Mouse (Mus musculus): ENCODE results near the gene Dll4. TPM values are rescaled to one million over a fixed set of nuclear protein-coding genes. Genes with fewer than 3 reads are reported as not detected.

Gene Dll4
- total RNA-seq, 2 experiments from 2014 or later = 3.0 to 5.2 TPM

- DNase-seq (ENCODE audit: extremely low spot score in 1 of 2, low spot score in 1 of 2) = no peak
Measured at GRCm38 (mm10) chr2:119332177-119332661, 6.6 kb downstream of the Dll4 start.

DNA sequence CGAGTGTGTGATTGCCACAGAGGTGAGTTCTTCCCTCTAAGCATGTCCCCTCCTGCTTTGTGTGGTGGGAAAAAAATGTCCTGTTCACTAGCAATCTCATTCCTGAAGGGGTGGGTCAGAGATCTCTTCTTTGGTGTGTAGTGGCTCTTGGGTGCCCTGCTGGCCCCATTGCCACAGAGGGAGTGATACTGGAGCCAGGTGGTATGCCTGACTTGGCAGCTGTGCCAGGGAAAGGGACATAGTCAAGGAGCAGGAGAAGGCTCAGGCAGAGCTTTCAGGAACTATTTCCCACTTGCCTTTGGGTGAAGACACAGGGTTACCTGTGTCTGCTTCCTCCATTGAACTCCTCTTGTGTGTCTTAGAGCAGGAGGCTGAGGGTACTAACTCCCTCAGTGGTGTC is 8.6 kb downstream of the Dll4 start:
- no peak for DNase-seq (ENCODE audit: extremely low spot score in 1 of 2, low spot score in 1 of 2)

DNA sequence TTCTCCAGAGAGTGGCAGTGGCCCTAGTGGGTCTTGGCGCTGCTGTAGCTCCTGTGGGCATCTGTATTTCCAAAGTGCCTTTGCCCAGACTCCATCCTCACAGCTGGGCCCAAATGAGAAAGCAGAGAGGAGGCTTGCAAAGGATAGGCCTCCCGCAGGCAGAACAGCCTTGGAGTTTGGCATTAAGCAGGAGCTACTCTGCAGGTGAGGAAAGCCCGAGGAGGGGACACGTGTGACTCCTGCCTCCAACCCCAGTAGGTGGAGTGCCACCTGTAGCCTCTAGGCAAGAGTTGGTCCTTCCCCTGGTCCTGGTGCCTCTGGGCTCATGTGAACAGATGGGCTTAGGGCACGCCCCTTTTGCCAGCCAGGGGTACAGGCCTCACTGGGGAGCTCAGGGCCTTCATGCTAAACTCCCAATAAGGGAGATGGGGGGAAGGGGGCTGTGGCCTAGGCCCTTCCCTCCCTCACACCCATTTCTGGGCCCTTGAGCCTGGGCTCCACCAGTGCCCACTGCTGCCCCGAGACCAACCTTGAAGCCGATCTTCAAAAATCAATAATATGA is 9.5 kb downstream of the Dll4 start:
- DNase-seq (ENCODE audit: extremely low spot score in 1 of 2, low spot score in 1 of 2) = no peak

DNA sequence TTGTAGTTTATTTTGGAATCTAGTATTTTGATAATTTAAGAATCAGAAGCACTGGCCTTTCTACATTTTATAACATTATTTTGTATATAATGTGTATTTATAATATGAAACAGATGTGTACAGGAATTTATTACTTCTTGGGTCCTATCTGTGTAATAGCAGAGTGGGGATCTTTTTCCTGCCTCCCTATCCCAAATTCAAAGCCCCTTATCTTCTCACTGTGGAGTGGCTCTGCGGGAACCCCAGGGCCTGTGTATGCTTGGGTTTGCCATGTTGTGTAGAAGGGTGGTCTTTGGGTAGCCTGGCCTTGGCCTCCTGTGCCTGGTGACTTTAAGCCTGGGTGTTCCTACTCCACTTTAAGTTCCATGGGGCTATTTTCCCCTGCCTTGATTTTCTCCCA is 10.0 kb downstream of the Dll4 start:
- no peak for DNase-seq (ENCODE audit: extremely low spot score in 1 of 2, low spot score in 1 of 2)

- no peak for DNase-seq (ENCODE audit: extremely low spot score in 1 of 2, low spot score in 1 of 2)
Measured at GRCm38 (mm10) chr2:119336002-119336401, 10.4 kb downstream of the Dll4 start.

DNA sequence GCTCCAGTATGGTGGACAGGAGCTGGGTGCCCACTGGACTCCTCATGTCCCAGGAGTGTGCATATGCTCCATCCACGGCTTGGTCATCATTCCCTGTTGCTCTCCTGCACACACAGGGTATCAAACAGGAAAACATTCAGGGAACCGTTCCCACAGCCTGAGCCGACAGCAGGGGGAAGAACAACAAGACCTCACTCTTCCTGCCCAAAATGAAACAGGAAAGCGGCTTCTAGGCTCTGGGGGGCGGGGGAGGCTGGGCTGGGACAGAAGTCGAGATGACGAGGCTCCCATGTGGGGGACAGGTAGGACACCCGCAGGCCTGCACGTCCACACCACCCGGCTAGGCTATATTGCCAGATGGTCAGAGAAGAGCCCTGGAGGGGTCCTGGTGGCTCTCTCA is 10.9 kb downstream of the Dll4 start:
- DNase-seq (ENCODE audit: extremely low spot score in 1 of 2, low spot score in 1 of 2) = no peak

GRCm38 (mm10) chr2:119337425-119338265 is 12.1 kb downstream of the Dll4 start:
- DNase-seq (ENCODE audit: extremely low spot score in 1 of 2, low spot score in 1 of 2) = peak; percentile 83 to 93

DNA sequence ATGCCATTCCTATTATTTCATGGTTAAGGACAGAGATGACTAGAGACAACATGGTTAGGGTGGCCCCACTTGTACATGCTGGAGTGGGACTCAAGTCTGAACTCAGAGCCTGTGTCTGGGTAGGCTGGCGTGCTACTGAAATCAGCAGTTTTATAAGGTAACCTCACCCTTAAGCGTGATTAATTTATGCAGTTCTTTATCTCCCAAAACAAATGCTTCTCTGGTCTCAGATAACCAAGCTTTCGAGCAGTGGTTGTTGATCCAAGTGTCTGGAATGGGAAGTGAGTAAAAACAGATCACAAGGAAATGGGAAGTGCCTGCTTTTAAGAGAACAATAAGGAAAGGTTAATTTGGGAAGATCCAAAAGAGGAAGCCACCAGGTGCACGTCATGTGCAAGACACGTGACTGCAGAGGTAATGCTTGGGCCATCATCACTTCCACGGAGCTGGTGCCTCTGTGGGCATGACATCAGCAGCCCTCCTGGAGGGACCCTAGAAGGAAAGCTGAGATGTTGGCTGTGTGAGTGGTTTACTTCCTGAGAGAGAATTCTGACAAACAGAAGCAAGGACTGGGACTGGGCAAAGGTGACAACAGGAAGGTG is 19.1 kb downstream of the Dll4 start:
- DNase-seq (ENCODE audit: extremely low spot score in 1 of 2, low spot score in 1 of 2) = no peak

DNA sequence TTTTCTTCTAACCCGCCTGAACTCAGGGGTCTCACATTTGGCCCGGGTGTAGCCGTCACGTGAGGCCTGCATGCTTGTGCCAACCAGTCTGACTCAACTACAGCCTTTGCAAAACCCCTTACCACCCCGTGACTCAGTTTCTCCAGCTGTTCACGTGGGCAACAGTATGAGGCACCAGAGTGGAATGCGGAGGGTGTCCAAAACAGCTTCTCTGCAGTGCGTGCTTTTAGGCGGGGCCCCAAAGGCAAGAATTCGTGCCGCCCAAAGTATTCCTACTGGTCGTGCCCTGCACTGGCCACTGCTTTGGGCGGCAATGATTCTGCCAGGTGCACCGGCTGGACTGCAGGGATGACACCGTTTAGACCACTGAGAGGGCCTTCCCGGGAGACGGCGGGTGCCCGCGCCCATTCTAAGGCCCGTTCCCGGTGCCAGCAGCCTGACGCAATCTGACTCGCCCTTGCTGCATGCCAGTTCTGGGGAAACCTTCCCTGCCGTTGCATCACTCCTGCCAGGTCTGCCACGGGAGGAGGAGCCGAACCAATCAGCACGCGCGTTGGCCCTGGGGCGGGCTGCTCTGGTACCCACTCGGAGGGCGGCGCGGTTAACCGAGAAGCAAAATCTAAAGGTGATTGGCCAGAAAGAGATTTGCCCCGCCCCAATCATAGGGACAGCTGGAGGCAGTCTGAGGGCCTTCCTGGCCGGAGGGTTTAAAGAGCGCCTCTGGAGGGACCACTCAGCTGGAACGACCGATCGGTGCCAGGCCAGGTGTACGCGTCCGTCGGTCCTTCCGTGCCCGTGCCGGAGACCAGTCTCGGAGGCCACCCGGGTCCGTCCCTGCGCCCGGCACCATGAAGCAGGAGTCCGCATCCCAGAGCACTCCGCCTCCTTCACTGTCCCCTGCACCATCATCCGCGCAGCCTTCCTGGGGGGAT is 25.2 kb downstream of the Dll4 start, which contains the start of gene Chac1:
Chac1 (plus strand) TSS at position 675 of the 932 bp plus-strand sequence.
- DNase-seq (ENCODE audit: extremely low spot score in 1 of 2, low spot score in 1 of 2) = peak; percentile 83 to 84

GRCm38 (mm10) chr2:119353707-119354106 is 28.1 kb downstream of the Dll4 start:
- DNase-seq (ENCODE audit: extremely low spot score in 1 of 2, low spot score in 1 of 2) = no peak

DNA sequence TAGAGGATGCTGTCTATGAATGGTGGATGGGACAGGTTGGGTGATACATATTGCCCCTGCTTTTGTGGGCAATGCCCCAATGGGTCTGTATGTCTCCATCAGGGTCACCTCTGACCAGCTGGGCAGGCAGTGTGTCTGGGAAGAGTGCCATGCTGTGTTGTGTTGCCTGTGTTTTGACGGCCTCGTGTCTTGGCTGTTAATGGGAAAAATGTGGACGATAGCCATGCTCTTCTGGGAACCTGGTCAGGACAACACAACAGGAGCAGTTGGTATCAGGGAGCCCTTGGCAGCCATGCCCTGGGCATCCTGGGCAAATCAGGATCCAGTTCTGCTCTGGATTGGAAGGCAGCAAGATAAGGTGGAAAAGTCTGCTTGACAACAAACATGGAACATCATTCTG is 29.5 kb downstream of the Dll4 start:
- DNase-seq (ENCODE audit: extremely low spot score in 1 of 2, low spot score in 1 of 2) = peak in 1 of 2 experiments; percentile 8

- no peak for DNase-seq (ENCODE audit: extremely low spot score in 1 of 2, low spot score in 1 of 2)
Measured at GRCm38 (mm10) chr2:119355651-119356050, 30.1 kb downstream of the Dll4 start.

DNA sequence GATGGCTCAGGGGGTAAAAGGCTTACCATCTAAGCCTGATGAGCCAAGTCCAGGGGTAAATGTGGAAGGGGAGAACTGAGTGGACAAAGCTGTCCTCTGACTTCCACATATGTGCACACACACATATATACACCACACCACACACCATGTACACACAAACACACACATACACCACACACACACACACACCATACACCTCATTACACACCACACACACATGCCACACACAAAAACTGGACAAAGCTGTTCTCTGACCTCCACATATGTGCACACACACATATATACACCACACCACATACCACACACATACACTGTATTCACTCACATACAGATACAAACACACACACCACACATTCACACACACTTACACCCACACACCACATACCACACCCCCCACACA is 30.7 kb downstream of the Dll4 start:
- no peak for DNase-seq (ENCODE audit: extremely low spot score in 1 of 2, low spot score in 1 of 2)

GRCm38 (mm10) chr2:119356805-119357204 is 31.2 kb downstream of the Dll4 start:
- no peak for DNase-seq (ENCODE audit: extremely low spot score in 1 of 2, low spot score in 1 of 2)

DNA sequence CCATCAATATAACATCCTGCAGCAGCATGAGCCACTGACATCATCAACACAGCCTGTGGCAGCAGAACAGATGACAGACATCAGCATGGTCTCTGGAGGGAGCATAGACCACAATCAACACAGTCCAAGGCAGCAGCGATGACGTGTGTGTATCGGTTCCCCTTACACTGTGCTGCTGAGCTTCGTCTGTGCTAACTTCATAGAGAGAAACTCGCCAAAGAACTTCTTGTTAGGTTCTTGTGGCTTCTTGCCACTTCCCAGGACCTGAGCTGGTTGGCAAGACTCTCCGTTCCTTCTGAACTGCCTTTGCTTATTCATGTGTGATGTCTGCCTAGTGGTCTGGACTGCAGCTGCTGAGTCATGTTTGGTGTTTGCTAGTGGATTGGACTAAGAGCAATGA is 32.7 kb downstream of the Dll4 start:
- DNase-seq (ENCODE audit: extremely low spot score in 1 of 2, low spot score in 1 of 2) = no peak

DNA sequence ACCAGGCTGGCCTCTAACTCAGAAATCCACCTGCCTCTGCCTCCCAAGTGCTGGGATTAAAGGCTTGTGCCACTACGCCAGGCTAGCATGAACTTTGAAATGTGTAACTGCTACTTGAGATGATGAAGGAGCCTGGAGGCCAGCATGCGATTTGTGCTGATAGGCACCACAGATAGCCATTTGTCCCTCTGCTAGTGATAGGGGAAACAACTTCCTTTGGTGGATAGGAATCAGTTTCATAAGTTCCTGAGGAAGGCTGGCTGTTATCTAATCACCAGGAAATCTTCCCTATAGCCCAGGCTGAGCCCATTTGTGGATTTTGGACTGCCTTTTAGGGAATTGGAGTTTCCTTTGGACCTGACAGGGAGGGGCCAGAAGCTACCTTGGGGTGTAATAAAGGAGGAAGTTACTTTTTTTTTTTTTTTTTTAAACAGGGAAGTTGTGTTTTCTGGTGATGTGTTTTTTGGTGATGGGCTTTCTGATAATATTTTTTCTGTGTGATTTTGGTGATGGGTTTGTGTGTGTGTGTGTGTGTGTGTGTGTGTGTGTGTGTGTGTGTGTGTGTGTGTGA is 34.2 kb downstream of the Dll4 start:
- no peak for DNase-seq (ENCODE audit: extremely low spot score in 1 of 2, low spot score in 1 of 2)

- DNase-seq (ENCODE audit: extremely low spot score in 1 of 2, low spot score in 1 of 2) = no peak
Measured at GRCm38 (mm10) chr2:119364969-119365368, 39.4 kb downstream of the Dll4 start.

GRCm38 (mm10) chr2:119367346-119367745 is 41.8 kb downstream of the Dll4 start:
- no peak for DNase-seq (ENCODE audit: extremely low spot score in 1 of 2, low spot score in 1 of 2)

GRCm38 (mm10) chr2:119370116-119370515 is 44.5 kb downstream of the Dll4 start:
- no peak for DNase-seq (ENCODE audit: extremely low spot score in 1 of 2, low spot score in 1 of 2)

- no peak for DNase-seq (ENCODE audit: extremely low spot score in 1 of 2, low spot score in 1 of 2)
Measured at GRCm38 (mm10) chr2:119377286-119377685, 51.7 kb downstream of the Dll4 start.

Measured in layer of hippocampus, postnatal 25 days (tissue).